Mouse (Mus musculus) stomach, postnatal 0 days (tissue): ENCODE data around the gene Ubqln4. TPM values are rescaled to one million over a fixed set of nuclear protein-coding genes. Genes with fewer than 3 reads are reported as not detected.

Source experiments
- ATAC-seq: fragments of 200-750 bp; cut with Nextera tagmentation; 2 replicates; pipeline ENCODE4 v1.8.0; 2017; ENCODE audit not compliant: low FRiP score, low TSS enrichment
- DNase-seq: peaks from one replicate; pipeline ENCODE4 v3.0.0-alpha.2; 2016; ENCODE audit warnings: low spot score
- H3K27ac ChIP-seq: fragments of 300-500 bp; sonication (generic); replicated peaks from 2 replicates; pipeline ENCODE4 v1.5.1; 2014; ENCODE audit warnings: mild to moderate bottlenecking, control low read depth
- H3K27me3 ChIP-seq: fragments of 300-500 bp; sonication (generic); 2 replicates; pipeline ENCODE4 v1.6.1; 2014; ENCODE audit warnings: low read length; ENCODE audit not compliant: control insufficient read depth, insufficient read depth
- H3K36me3 ChIP-seq: fragments of 300-500 bp; sonication (generic); 2 replicates; pipeline ENCODE4 v1.6.1; 2014; ENCODE audit warnings: low read length, mixed read lengths; ENCODE audit not compliant: control insufficient read depth, insufficient read depth
- H3K4me1 ChIP-seq: fragments of 300-500 bp; sonication (generic); replicated peaks from 2 replicates; pipeline ENCODE4 v1.6.1; 2014; ENCODE audit warnings: antibody characterized with exemption; ENCODE audit not compliant: control insufficient read depth, insufficient read depth
- H3K4me2 ChIP-seq: fragments of 300-500 bp; sonication (generic); replicated peaks from 2 replicates; pipeline ENCODE4 v1.6.1; 2014; ENCODE audit warnings: low read depth, mild to moderate bottlenecking, control low read depth, moderate library complexity
- H3K4me3 ChIP-seq: fragments of 300-500 bp; sonication (generic); 2 replicates; pipeline ENCODE4 v1.5.1; 2014; ENCODE audit warnings: low read depth, low read length, control low read depth
- H3K9ac ChIP-seq: fragments of 300-500 bp; sonication (generic); 2 replicates; pipeline ENCODE4 v1.6.1; 2014; ENCODE audit warnings: mild to moderate bottlenecking, low read length, control low read depth, mixed read lengths
- H3K9me3 ChIP-seq: fragments of 300-500 bp; sonication (generic); 2 replicates; pipeline ENCODE4 v1.6.1; 2016; ENCODE audit warnings: low read length; ENCODE audit not compliant: control insufficient read depth
- CTCF ChIP-seq: IDR thresholded peaks from 2 replicates; pipeline ENCODE4 v1.5.1; 2016; ENCODE audit warnings: antibody characterized with exemption, low read depth, mild to moderate bottlenecking, moderate library complexity
- EP300 ChIP-seq: optimal IDR thresholded peaks from 2 replicates; pipeline ENCODE3; 2016; ENCODE audit warnings: antibody characterized with exemption
- WGBS: fragments of 180-500 bp; shearing (Covaris S2); extraction: QIAGEN DNeasy Blood & Tissue Kit; methylation state at CpG from one replicate; pipeline ENCODE4 v1.1.7; 2014; 5-methylcytosine and 5-hydroxymethylcytosine counted together
- polyA plus RNA-seq: library from polyadenylated mRNA; unstranded; fragments of >200 nt; fragmentation: Nextera tagmentation; extraction: Ambion mirVana; gene quantifications from 2 replicates; pipeline ENCODE4 v1.2.1, GENCODE M21; 2015

Gene Ubqln4
- polyA plus RNA-seq, 1 experiment from 2014 or later, result 19.5 TPM

GRCm38 (mm10) chr3:88509692-88510420 lies 43.7 kb upstream of the Ubqln4 start, which contains the start of gene Lmna:
Gene Lmna, minus strand, starts transcription at chr3:88509956.
- H3K4me2 ChIP-seq, result peak within 1 kb of the TSS; percentile 60
- ATAC-seq (peak; percentile 96), DNase-seq (peak; percentile 98)
- peak within 1 kb of the TSS; percentile 93 for H3K27ac ChIP-seq
- peaks cover 25% of the 10 kb centered on the region for H3K4me1 ChIP-seq
- WGBS, result 2% methylated on average over 27 of the region's 31 CpGs
- H3K4me3 ChIP-seq, result peak within 1 kb of the TSS; percentile 30
- TF ChIP-seq CTCF, result peak; percentile 68
- peak; percentile 75 for TF ChIP-seq EP300
- H3K36me3 ChIP-seq, result no peaks in the 10 kb centered on the region
- no peaks in the 10 kb centered on the region for H3K27me3 ChIP-seq
- H3K9ac ChIP-seq, result peak within 1 kb of the TSS; percentile 47
- no peaks in the 10 kb centered on the region for H3K9me3 ChIP-seq

GRCm38 (mm10) chr3:88510421-88511289 lies 42.9 kb upstream of the Ubqln4 start:
- peaks cover 21% of the 10 kb centered on the region for H3K4me1 ChIP-seq
- H3K4me2 ChIP-seq, result peak overlapping the region; percentile 60
- peak overlapping the region; percentile 47 for H3K9ac ChIP-seq
- H3K27ac ChIP-seq, result peak overlapping the region; percentile 93
- no peak for ATAC-seq
- H3K27me3 ChIP-seq, result no peaks in the 10 kb centered on the region
- no peaks in the 10 kb centered on the region for H3K9me3 ChIP-seq
- no peaks in the 10 kb centered on the region for H3K36me3 ChIP-seq
- no peak for DNase-seq
- 0 out of 2 replicates have a peak overlapping the region, but pooled peaks have one; percentile 30 for H3K4me3 ChIP-seq
- 38% methylated on average over 13 of the region's 13 CpGs for WGBS
- no peak for TF ChIP-seq EP300
- TF ChIP-seq CTCF, result no peak

- no peak overlapping the region for H3K4me3 ChIP-seq
- no peak overlapping the region for H3K4me2 ChIP-seq
- peaks cover 21% of the 10 kb centered on the region for H3K4me1 ChIP-seq
- ATAC-seq, result no peak
- no peaks in the 10 kb centered on the region for H3K9me3 ChIP-seq
- TF ChIP-seq CTCF (peak; percentile 41), EP300 (no peak)
- no peak for DNase-seq
- H3K27ac ChIP-seq, result peak overlapping the region; percentile 81
- H3K36me3 ChIP-seq, result no peaks in the 10 kb centered on the region
- 43% methylated on average over 4 of the region's 4 CpGs for WGBS
- H3K9ac ChIP-seq, result no peak overlapping the region
- H3K27me3 ChIP-seq, result no peaks in the 10 kb centered on the region
Observed at GRCm38 (mm10) chr3:88511559-88511958, 42.0 kb upstream of the Ubqln4 start.

GRCm38 (mm10) chr3:88512141-88512895 lies 41.2 kb upstream of the Ubqln4 start:
- Histone ChIP-seq H3K4me2 (no peak overlapping the region), H3K9me3 (no peaks in the 10 kb centered on the region), H3K27me3 (no peaks in the 10 kb centered on the region), H3K36me3 (no peaks in the 10 kb centered on the region), H3K4me3 (no peak overlapping the region), H3K4me1 (peaks cover 21% of the 10 kb centered on the region), H3K27ac (peak overlapping the region; percentile 81), H3K9ac (no peak overlapping the region)
- TF ChIP-seq CTCF (no peak), EP300 (no peak)
- DNase-seq (peak; percentile 33), ATAC-seq (no peak)
- 39% methylated on average over 6 of the region's 6 CpGs for WGBS

- TF ChIP-seq CTCF (no peak), EP300 (no peak)
- no peaks in the 10 kb centered on the region for H3K36me3 ChIP-seq
- H3K9ac ChIP-seq, result no peak overlapping the region
- DNase-seq (peak; percentile 40), ATAC-seq (no peak)
- no peak overlapping the region for H3K4me3 ChIP-seq
- H3K27me3 ChIP-seq, result no peaks in the 10 kb centered on the region
- H3K9me3 ChIP-seq, result no peaks in the 10 kb centered on the region
- WGBS, result 37% methylated on average over 11 of the region's 15 CpGs
- peak overlapping the region; percentile 81 for H3K27ac ChIP-seq
- H3K4me2 ChIP-seq, result no peak overlapping the region
- peaks cover 21% of the 10 kb centered on the region for H3K4me1 ChIP-seq
Observed at GRCm38 (mm10) chr3:88512896-88513545, 40.5 kb upstream of the Ubqln4 start.
